Mouse (Mus musculus) megakaryocyte, embryonic 14.5 days (primary cell): ENCODE results near the gene Ctps2.

Experiments
- FLI1 ChIP-seq: IDR thresholded peaks from 2 replicates; pipeline ENCODE4 v1.6.1; 2012; ENCODE audit warnings: low read length, inconsistent platforms, mixed read lengths
- GATA1 ChIP-seq: IDR thresholded peaks from 3 replicates; pipeline ENCODE4 v1.6.1; 2012; ENCODE audit warnings: mixed read lengths, low read length, inconsistent platforms, borderline replicate concordance

DNA sequence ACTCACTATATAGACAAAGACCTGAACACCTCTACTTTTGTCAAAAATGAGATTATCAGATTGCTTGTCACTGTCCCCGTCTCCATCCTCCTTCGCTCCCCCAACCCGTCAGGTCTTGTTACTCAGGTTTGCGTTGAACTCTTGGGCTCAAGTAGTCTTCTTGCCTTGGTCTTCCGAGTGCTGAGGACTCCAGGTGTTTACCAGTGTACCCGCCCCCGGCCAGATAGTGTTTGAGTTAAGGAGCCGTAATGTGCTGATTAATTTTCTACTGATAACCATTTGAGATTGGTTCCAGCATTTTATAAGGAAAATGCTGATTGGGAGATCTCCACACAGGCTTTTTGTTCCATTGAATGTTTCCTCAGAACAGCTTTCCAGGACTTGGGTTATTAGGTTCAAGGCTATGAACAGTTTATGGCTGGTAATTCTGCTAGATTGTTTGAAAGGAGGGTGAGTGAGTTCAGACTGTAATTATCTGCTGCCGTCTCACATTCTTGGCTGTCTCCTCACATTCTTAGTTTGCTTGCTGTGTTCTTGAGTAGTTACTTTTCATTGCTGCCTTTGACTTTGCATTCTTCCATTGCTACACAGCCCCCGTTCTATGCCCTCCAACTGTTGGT, 85.9 kb downstream of the Ctps2 start:
- TF ChIP-seq GATA1 (no peak), FLI1 (no peak)
